Mouse (Mus musculus) lung, adult 2 months (tissue): ENCODE measurements around the gene Htra3.

Experiments
- CTCF ChIP-seq: fragments of 200-500 bp; IDR thresholded peaks from 2 replicates; pipeline ENCODE4 v1.5.1; 2011; ENCODE audit warnings: mild to moderate bottlenecking, low read length, control low read depth; ENCODE audit not compliant: insufficient read depth
- POLR2A ChIP-seq: fragments of 200-500 bp; IDR thresholded peaks from 2 replicates; pipeline ENCODE4 v1.6.1; 2011; ENCODE audit warnings: low read depth, mild to moderate bottlenecking, control low read depth, low read length, borderline replicate concordance; ENCODE audit errors: extremely low read depth

DNA sequence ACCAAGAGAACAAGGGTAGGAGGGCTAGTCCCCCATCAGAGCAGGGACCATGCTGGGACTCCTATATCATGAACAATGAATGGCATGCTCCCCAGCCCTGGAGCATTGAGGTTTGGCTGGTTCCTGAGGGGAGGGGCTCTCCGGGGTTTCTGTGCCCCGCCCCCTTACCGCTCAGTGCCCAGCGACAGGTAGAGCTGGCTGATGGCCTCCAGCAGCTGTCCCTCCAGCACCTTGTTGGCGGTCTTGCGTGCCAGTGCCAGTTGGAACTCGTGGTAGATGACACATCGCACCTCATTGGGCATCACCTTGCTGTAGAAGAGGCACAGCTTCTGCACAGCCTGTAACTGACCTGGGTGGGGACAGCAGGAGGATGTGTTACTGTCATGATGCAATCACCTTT lies 23.6 kb upstream of the Htra3 start:
- TF ChIP-seq POLR2A: no peak
- no peak for TF ChIP-seq CTCF
